Mouse (Mus musculus) MEL (cell line): ENCODE results near the gene Arhgap33. TPM values are rescaled to one million over a fixed set of nuclear protein-coding genes. Genes with fewer than 3 reads are reported as not detected.

Source experiments
- DNase-seq: peaks from one replicate; pipeline ENCODE4 v3.0.0; 2011; ENCODE audit warnings: low read depth, low spot score
- H3K27ac ChIP-seq: 2 replicates; pipeline ENCODE4 v1.5.1; 2012; ENCODE audit warnings: low read depth, mild to moderate bottlenecking, control low read depth, low read length, moderate library complexity; ENCODE audit not compliant: control insufficient read depth
- H3K27me3 ChIP-seq, 2 experiments: fragments of 150-350 bp in 1 of 2; sonication (generic) in 1 of 2; 2 replicates each; pipeline ENCODE4 v1.6.1; 2012; ENCODE audit warnings: low read length in 2 of 2, mild to moderate bottlenecking in 2 of 2, improper control_type of control experiment in 1 of 2, moderate library complexity in 1 of 2; ENCODE audit not compliant: insufficient read depth in 2 of 2, control insufficient read depth in 1 of 2
- H3K36me3 ChIP-seq, 2 experiments: 2 replicates each; pipeline ENCODE4 v1.6.1; 2012 to 2014; ENCODE audit warnings: low read length in 2 of 2, improper control_type of control experiment in 1 of 2, inconsistent platforms in 1 of 2, mild to moderate bottlenecking in 1 of 2; ENCODE audit not compliant: insufficient read depth in 2 of 2, control insufficient read depth in 1 of 2
- H3K4me1 ChIP-seq, 2 experiments: fragments of 150-350 bp in 1 of 2; sonication (generic) in 1 of 2; 2 replicates each; pipeline ENCODE4 v1.6.1; 2012; ENCODE audit warnings: low read length in 2 of 2, improper control_type of control experiment in 1 of 2, mild to moderate bottlenecking in 1 of 2; ENCODE audit not compliant: insufficient read depth in 2 of 2, control insufficient read depth in 1 of 2
- H3K4me3 ChIP-seq, 2 experiments: fragments of 150-350 bp in 1 of 2; sonication (generic) in 1 of 2; 2 replicates each; pipeline ENCODE4 v1.5.1; 2012; ENCODE audit warnings: low read depth in 2 of 2, low read length in 2 of 2, mild to moderate bottlenecking in 2 of 2, moderate library complexity in 2 of 2, control low read depth in 1 of 2, improper control_type of control experiment in 1 of 2; ENCODE audit not compliant: control insufficient read depth in 1 of 2, insufficient read depth in 1 of 2
- H3K79me2 ChIP-seq: 2 replicates; pipeline ENCODE4 v1.6.1; 2012; ENCODE audit warnings: mild to moderate bottlenecking, low read length, moderate library complexity; ENCODE audit not compliant: control insufficient read depth, poor library complexity, insufficient read depth
- H3K9ac ChIP-seq: 2 replicates; pipeline ENCODE4 v1.6.1; 2012; ENCODE audit warnings: low read depth, mild to moderate bottlenecking, control low read depth, low read length, moderate library complexity; ENCODE audit not compliant: control insufficient read depth, poor library complexity, severe bottlenecking
- H3K9me3 ChIP-seq: fragments of 150-350 bp; sonication (generic); replicated peaks from 2 replicates; pipeline ENCODE4 v1.6.1; 2012; ENCODE audit warnings: mild to moderate bottlenecking, low read length, improper control_type of control experiment, moderate library complexity; ENCODE audit not compliant: insufficient read depth
- BHLHE40 ChIP-seq: IDR thresholded peaks from 2 replicates; pipeline ENCODE4 v1.6.1; 2012; ENCODE audit warnings: low read depth, mild to moderate bottlenecking, inconsistent platforms, low read length, improper control_type of control experiment, borderline replicate concordance
- CHD2 ChIP-seq: IDR thresholded peaks from 2 replicates; pipeline ENCODE4 v1.6.1; 2011; ENCODE audit warnings: low read length, improper control_type of control experiment
- CTCF ChIP-seq, 3 experiments: IDR thresholded peaks in 2 of 3; conservative IDR thresholded peaks in 1 of 3; 2 replicates each; pipeline ENCODE4 v1.5.1; 2011 to 2012; ENCODE audit warnings: low read length in 3 of 3, low read depth in 2 of 3, mild to moderate bottlenecking in 2 of 3, improper control_type of control experiment in 1 of 3, inconsistent platforms in 1 of 3, mixed read lengths in 1 of 3, moderate library complexity in 1 of 3; ENCODE audit not compliant: control insufficient read depth in 1 of 3, insufficient read depth in 1 of 3, poor library complexity in 1 of 3, severe bottlenecking in 1 of 3
- E2F4 ChIP-seq: IDR thresholded peaks from 2 replicates; pipeline ENCODE4 v1.6.1; 2011; ENCODE audit warnings: low read depth, low read length, improper control_type of control experiment, borderline replicate concordance
- ELF1 ChIP-seq: IDR thresholded peaks from 2 replicates; pipeline ENCODE4 v1.6.1; 2014; ENCODE audit warnings: low read depth, mild to moderate bottlenecking, inconsistent platforms, low read length, improper control_type of control experiment, moderate library complexity
- EP300 ChIP-seq, 2 experiments: IDR thresholded peaks; 2 replicates each; pipeline ENCODE4 v1.6.1; 2011; ENCODE audit warnings: improper control_type of control experiment in 2 of 2, low read length in 2 of 2, low read depth in 1 of 2, mild to moderate bottlenecking in 1 of 2
- ETS1 ChIP-seq: IDR thresholded peaks from 2 replicates; pipeline ENCODE4 v1.6.1; 2012; ENCODE audit warnings: low read depth, mild to moderate bottlenecking, inconsistent platforms, low read length, improper control_type of control experiment, moderate library complexity
- GABPA ChIP-seq: IDR thresholded peaks from 2 replicates; pipeline ENCODE4 v1.6.1; 2012; ENCODE audit warnings: low read depth, mild to moderate bottlenecking, inconsistent platforms, low read length, improper control_type of control experiment, moderate library complexity
- GATA1 ChIP-seq: IDR thresholded peaks from 2 replicates; pipeline ENCODE4 v1.6.1; 2011; ENCODE audit warnings: low read depth, low read length, improper control_type of control experiment
- HCFC1 ChIP-seq: IDR thresholded peaks from 2 replicates; pipeline ENCODE4 v1.6.1; 2012; ENCODE audit warnings: low read depth, mild to moderate bottlenecking, inconsistent platforms, low read length, improper control_type of control experiment, moderate library complexity
- JUND ChIP-seq: IDR thresholded peaks from 2 replicates; pipeline ENCODE4 v1.6.1; 2011; ENCODE audit warnings: low read depth, mild to moderate bottlenecking, improper control_type of control experiment, low read length
- KAT2A ChIP-seq: conservative IDR thresholded peaks from 2 replicates; pipeline ENCODE4 v1.6.1; 2012; ENCODE audit warnings: low read depth, low read length, improper control_type of control experiment, inconsistent platforms
- MAFK ChIP-seq: IDR thresholded peaks from 2 replicates; pipeline ENCODE4 v1.6.1; 2011; ENCODE audit warnings: low read depth, mild to moderate bottlenecking, low read length, improper control_type of control experiment, borderline replicate concordance
- MAX ChIP-seq: IDR thresholded peaks from 2 replicates; pipeline ENCODE4 v1.6.1; 2011; ENCODE audit warnings: low read length, improper control_type of control experiment
- MAZ ChIP-seq: IDR thresholded peaks from 2 replicates; pipeline ENCODE4 v1.6.1; 2012; ENCODE audit warnings: low read depth, mild to moderate bottlenecking, inconsistent platforms, low read length, improper control_type of control experiment
- MEF2A ChIP-seq: IDR thresholded peaks from 2 replicates; pipeline ENCODE4 v1.6.1; 2014; ENCODE audit warnings: low read depth, mild to moderate bottlenecking, inconsistent platforms, low read length, improper control_type of control experiment; ENCODE audit not compliant: poor library complexity, insufficient replicate concordance, severe bottlenecking; ENCODE audit errors: extremely low read depth
- MXI1 ChIP-seq: IDR thresholded peaks from 2 replicates; pipeline ENCODE4 v1.6.1; 2011; ENCODE audit warnings: mild to moderate bottlenecking, low read depth, low read length, improper control_type of control experiment
- MYB ChIP-seq: IDR thresholded peaks from 2 replicates; pipeline ENCODE4 v1.6.1; 2011; ENCODE audit warnings: mild to moderate bottlenecking, low read depth, low read length, improper control_type of control experiment
- MYC ChIP-seq: IDR thresholded peaks from 2 replicates; pipeline ENCODE4 v1.6.1; 2011; ENCODE audit warnings: low read depth, mild to moderate bottlenecking, low read length, improper control_type of control experiment, moderate library complexity
- NELFE ChIP-seq: IDR thresholded peaks from 2 replicates; pipeline ENCODE4 v1.6.1; 2011; ENCODE audit warnings: low read depth, low read length, improper control_type of control experiment
- NRF1 ChIP-seq: IDR thresholded peaks from 2 replicates; pipeline ENCODE4 v1.6.1; 2014; ENCODE audit warnings: low read depth, mild to moderate bottlenecking, inconsistent platforms, low read length, improper control_type of control experiment, moderate library complexity; ENCODE audit not compliant: poor library complexity, insufficient read depth, severe bottlenecking
- POLR2A ChIP-seq, 2 experiments: IDR thresholded peaks; 2 replicates each; pipeline ENCODE4 v1.6.1; 2011 to 2012; ENCODE audit warnings: low read length in 2 of 2, mild to moderate bottlenecking in 2 of 2, control low read depth in 1 of 2, improper control_type of control experiment in 1 of 2, low read depth in 1 of 2, moderate library complexity in 1 of 2; ENCODE audit not compliant: control insufficient read depth in 1 of 2, insufficient read depth in 1 of 2, poor library complexity in 1 of 2
- POLR2AphosphoS2 ChIP-seq: IDR thresholded peaks from 2 replicates; pipeline ENCODE4 v1.6.1; 2011; ENCODE audit warnings: low read length, improper control_type of control experiment
- POLR2AphosphoS5 ChIP-seq: IDR thresholded peaks from 2 replicates; pipeline ENCODE4 v1.6.1; 2012; ENCODE audit warnings: low read depth, borderline replicate concordance, mild to moderate bottlenecking, inconsistent platforms, low read length, moderate library complexity, mixed read lengths
- RAD21 ChIP-seq: IDR thresholded peaks from 2 replicates; pipeline ENCODE4 v1.6.1; 2011; ENCODE audit warnings: mild to moderate bottlenecking, low read depth, low read length, improper control_type of control experiment
- RCOR1 ChIP-seq: IDR thresholded peaks from 2 replicates; pipeline ENCODE4 v1.6.1; 2012; ENCODE audit warnings: low read depth, mild to moderate bottlenecking, inconsistent platforms, low read length, improper control_type of control experiment
- SIN3A ChIP-seq: IDR thresholded peaks from 2 replicates; pipeline ENCODE4 v1.6.1; 2012; ENCODE audit warnings: low read length, improper control_type of control experiment, inconsistent platforms
- SMC3 ChIP-seq: IDR thresholded peaks from 2 replicates; pipeline ENCODE4 v1.6.1; 2011; ENCODE audit warnings: low read depth, low read length, improper control_type of control experiment
- TAL1 ChIP-seq: IDR thresholded peaks from 2 replicates; pipeline ENCODE4 v1.6.1; 2012; ENCODE audit warnings: mild to moderate bottlenecking, inconsistent platforms, low read length, moderate library complexity, mixed read lengths
- TBP ChIP-seq: IDR thresholded peaks from 2 replicates; pipeline ENCODE4 v1.8.0; 2011; ENCODE audit warnings: low read depth, low read length, improper control_type of control experiment
- TCF12 ChIP-seq: IDR thresholded peaks from 2 replicates; pipeline ENCODE4 v1.6.1; 2014; ENCODE audit warnings: low read depth, mild to moderate bottlenecking, inconsistent platforms, low read length, improper control_type of control experiment, moderate library complexity
- UBTF ChIP-seq: IDR thresholded peaks from 2 replicates; pipeline ENCODE4 v1.6.1; 2012; ENCODE audit warnings: low read depth, mild to moderate bottlenecking, inconsistent platforms, low read length, improper control_type of control experiment, moderate library complexity, borderline replicate concordance; ENCODE audit not compliant: insufficient read depth
- USF1 ChIP-seq: IDR thresholded peaks from 2 replicates; pipeline ENCODE4 v1.6.1; 2014; ENCODE audit warnings: low read depth, mild to moderate bottlenecking, inconsistent platforms, low read length, improper control_type of control experiment, moderate library complexity
- USF2 ChIP-seq, 2 experiments: IDR thresholded peaks; 2 replicates each; pipeline ENCODE4 v1.6.1; 2011 to 2012; ENCODE audit warnings: improper control_type of control experiment in 2 of 2, low read length in 2 of 2, borderline replicate concordance in 1 of 2, inconsistent platforms in 1 of 2, low read depth in 1 of 2, mild to moderate bottlenecking in 1 of 2; ENCODE audit not compliant: insufficient read depth in 1 of 2
- ZC3H11A ChIP-seq: IDR thresholded peaks from 2 replicates; pipeline ENCODE4 v1.6.1; 2012; ENCODE audit warnings: low read depth, mild to moderate bottlenecking, inconsistent platforms, low read length, improper control_type of control experiment
- ZKSCAN1 ChIP-seq: IDR thresholded peaks from 2 replicates; pipeline ENCODE4 v1.6.1; 2012; ENCODE audit warnings: low read depth, mild to moderate bottlenecking, inconsistent platforms, low read length, improper control_type of control experiment, moderate library complexity
- ZMIZ1 ChIP-seq: IDR thresholded peaks from 2 replicates; pipeline ENCODE4 v1.6.1; 2012; ENCODE audit warnings: low read depth, mild to moderate bottlenecking, inconsistent platforms, low read length, improper control_type of control experiment, moderate library complexity
- ZNF384 ChIP-seq: IDR thresholded peaks from 2 replicates; pipeline ENCODE4 v1.6.1; 2012; ENCODE audit warnings: low read depth, mild to moderate bottlenecking, inconsistent platforms, low read length, improper control_type of control experiment
- polyA plus RNA-seq, 2 experiments: library from polyadenylated mRNA; stranded (reverse) in 1 of 2; unstranded in 1 of 2; fragments of >175 nt in 1 of 2; fragments of >200 nt in 1 of 2; gene quantifications; 2 replicates each; pipeline versions ENCODE4 v1.2.1 to v1.2.4; 2012; ENCODE audit warnings: low replicate concordance in 2 of 2, low read depth in 1 of 2; ENCODE audit not compliant: insufficient read length in 2 of 2, insufficient read depth in 1 of 2, missing spikeins in 1 of 2
- total RNA-seq: library from RNA; depleted of rRNA; stranded (reverse); fragments of 300-350 nt; gene quantifications from 2 replicates; pipeline ENCODE4 v1.2.3, GENCODE M21; 2012

Arhgap33 gene
- total and polyA plus RNA-seq, 3 experiments: 1.8 to 22.3 TPM; not detected in 1

DNA sequence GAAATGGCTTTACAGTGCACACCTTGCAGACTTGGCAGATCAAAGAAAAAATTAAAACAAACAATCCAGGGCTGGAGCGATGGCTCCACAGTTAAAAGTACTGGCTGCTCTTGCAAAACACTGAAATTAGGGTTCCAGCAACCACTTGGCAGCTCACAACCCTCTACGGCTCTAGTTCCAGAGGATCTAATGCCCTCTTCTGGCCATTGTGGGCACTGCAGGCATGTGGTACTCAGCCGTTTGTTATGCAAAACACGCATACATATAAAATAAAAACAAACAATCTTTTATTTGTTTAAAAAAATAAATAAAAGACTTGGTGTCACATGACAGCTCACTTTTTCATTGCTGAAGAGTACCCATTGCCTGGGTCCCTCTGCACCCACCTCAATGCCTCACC is 42.1 kb downstream of the Arhgap33 start:
- Histone ChIP-seq H3K27ac (no peak overlapping the region), H3K9ac (no peak overlapping the region), H3K36me3 (no peaks in the 10 kb centered on the region), H3K27me3 (no peaks in the 10 kb centered on the region), H3K4me1 (no peaks in the 10 kb centered on the region), H3K79me2 (no peaks in the 10 kb centered on the region), H3K9me3 (no peaks in the 10 kb centered on the region), H3K4me3 (no peak overlapping the region)
- DNase-seq: peak; percentile 85
- TF ChIP-seq ZNF384 (no peak; the same call in 1 of the 2 replicates), TCF12 (no peak), RAD21 (peak; percentile 65), BHLHE40 (no peak), NRF1 (no peak), GATA1 (no peak), MAFK (no peak), ZKSCAN1 (no peak), MEF2A (no peak), MYC (0 out of 2 replicates have a peak, but pooled peaks have one; percentile 54), SIN3A (no peak), POLR2A (IDR thresholded peaks at IDR 0.05; ENCODE audit: control insufficient read depth in 1 of 2, insufficient read depth in 1 of 2, low read depth in 1 of 2, low read length in 2 of 2, poor library complexity in 1 of 2) (no peak), MAX (no peak), ZC3H11A (peak; percentile 72), HCFC1 (0 out of 2 replicates have a peak, but pooled peaks have one; percentile 34), SMC3 (peak; percentile 80), EP300 (IDR thresholded peaks at IDR 0.05; ENCODE audit: low read depth in 1 of 2, low read length in 2 of 2) (no peak), RCOR1 (no peak), USF1 (no peak), ZMIZ1 (no peak), CHD2 (no peak), MXI1 (no peak), MAZ (no peak), NELFE (no peak), POLR2AphosphoS5 (no peak), JUND (no peak), GABPA (no peak), POLR2AphosphoS2 (no peak), TBP (no peak), CTCF (IDR thresholded peaks at IDR 0.05 in 2 of 3, conservative IDR thresholded peaks at IDR 0.05 in 1 of 3; ENCODE audit: control insufficient read depth in 1 of 3, insufficient read depth in 1 of 3, low read depth in 2 of 3, low read length in 3 of 3, poor library complexity in 1 of 3, severe bottlenecking in 1 of 3) (peak; percentile 78 to 81 (median 79)), KAT2A (no peak), ETS1 (no peak), UBTF (no peak), ELF1 (0 out of 2 replicates have a peak, but pooled peaks have one; percentile 11), E2F4 (no peak), TAL1 (no peak), USF2 (IDR thresholded peaks at IDR 0.05; ENCODE audit: borderline replicate concordance in 1 of 2, insufficient read depth in 1 of 2, low read depth in 1 of 2, low read length in 2 of 2) (no peak), MYB (no peak)
